In genomic region chr2:21917804-21918690, GRCm38 (mm10) we compare ENCODE assay signal across 7 mouse cellular contexts.
A peak's percentile ranks its signal among the peaks of the same experiment; 100 is the strongest.
DNase-seq lines count a peak whose midpoint lies in the region; ATAC-seq and TF ChIP-seq lines count a peak whose summit lies in the region.

No protein-coding gene starts in this region.

- peak overlapping the region; percentile 53 for H3K9ac ChIP-seq in hindbrain, embryonic 15.5 days
- H3K9ac ChIP-seq in midbrain, postnatal 0 days (replicated peaks; ENCODE audit: low read length, poor library complexity, severe bottlenecking) = peak overlapping the region; percentile 72

- peak; percentile 42 to 69 for DNase-seq in adrenal gland, adult (ENCODE audit: inconsistent age in 2 of 2, low spot score in 1 of 2)
- peak; percentile 92 to 93 for DNase-seq in cerebellum, postnatal 14 days
- DNase-seq in frontal cortex, postnatal 36 days (ENCODE audit: low spot score in 2 of 2) = peak; percentile 87 to 94
- DNase-seq in left cerebral cortex, postnatal 14 days (ENCODE audit: low spot score in 2 of 2) = peak; percentile 91 to 96
- DNase-seq in midbrain, postnatal 0 days (ENCODE audit: low spot score) = peak; percentile 97

- H3K36me3 ChIP-seq in hindbrain, embryonic 15.5 days = no peaks in the 10 kb centered on the region
- H3K36me3 ChIP-seq in midbrain, postnatal 0 days (ENCODE audit: insufficient read depth, low read length) = no peaks in the 10 kb centered on the region

- peak; percentile 96 for ATAC-seq in hindbrain, embryonic 15.5 days (ENCODE audit: low FRiP score, low read depth)
- ATAC-seq in midbrain, postnatal 0 days (ENCODE audit: low FRiP score) = peak; percentile 92
- ATAC-seq in erythroid progenitor cell, adult 5-6 weeks (replicated peaks; ENCODE audit: low FRiP score, poor library complexity, severe bottlenecking) = no peak

- WGBS in hindbrain, embryonic 15.5 days = 4% methylated on average over 16 of the region's 16 CpGs
- WGBS in midbrain, postnatal 0 days = 6% methylated on average over 16 of the region's 16 CpGs

- H3K4me2 ChIP-seq in hindbrain, embryonic 15.5 days = peak overlapping the region; percentile 72
- peak overlapping the region; percentile 58 for H3K4me2 ChIP-seq in midbrain, postnatal 0 days (ENCODE audit: low read depth, low read length, poor library complexity, severe bottlenecking)

- peak overlapping the region; percentile 40 for H3K4me3 ChIP-seq in hindbrain, embryonic 15.5 days
- peak overlapping the region; percentile 32 for H3K4me3 ChIP-seq in midbrain, postnatal 0 days (ENCODE audit: low read depth, low read length)

- peak; percentile 79 for TF ChIP-seq CTCF in midbrain, postnatal 0 days (IDR thresholded peaks at IDR 0.05)

- peak overlapping the region; percentile 99 for H3K27ac ChIP-seq in hindbrain, embryonic 15.5 days (replicated peaks)
- H3K27ac ChIP-seq in midbrain, postnatal 0 days (ENCODE audit: low read depth, low read length) = peak overlapping the region; percentile 98

- intact Hi-C loops in left cerebral cortex, postnatal 14 days (cut with DNase I) = loop anchor here (5.0 kb wide), 1 partner anchor 706 kb away; no protein-coding TSS in a partner anchor

- no peaks in the 10 kb centered on the region for H3K27me3 ChIP-seq in hindbrain, embryonic 15.5 days
- no peaks in the 10 kb centered on the region for H3K27me3 ChIP-seq in midbrain, postnatal 0 days (ENCODE audit: insufficient read depth, low read length)

- H3K9me3 ChIP-seq in hindbrain, embryonic 15.5 days = no peaks in the 10 kb centered on the region
- H3K9me3 ChIP-seq in midbrain, postnatal 0 days (ENCODE audit: low read length) = no peaks in the 10 kb centered on the region

- H3K4me1 ChIP-seq in hindbrain, embryonic 15.5 days (replicated peaks) = peaks cover 21% of the 10 kb centered on the region
- peaks cover 4% of the 10 kb centered on the region; the same call in 1 of the 2 replicates for H3K4me1 ChIP-seq in midbrain, postnatal 0 days (ENCODE audit: insufficient read depth, low read length)
